In the genomic region with DNA sequence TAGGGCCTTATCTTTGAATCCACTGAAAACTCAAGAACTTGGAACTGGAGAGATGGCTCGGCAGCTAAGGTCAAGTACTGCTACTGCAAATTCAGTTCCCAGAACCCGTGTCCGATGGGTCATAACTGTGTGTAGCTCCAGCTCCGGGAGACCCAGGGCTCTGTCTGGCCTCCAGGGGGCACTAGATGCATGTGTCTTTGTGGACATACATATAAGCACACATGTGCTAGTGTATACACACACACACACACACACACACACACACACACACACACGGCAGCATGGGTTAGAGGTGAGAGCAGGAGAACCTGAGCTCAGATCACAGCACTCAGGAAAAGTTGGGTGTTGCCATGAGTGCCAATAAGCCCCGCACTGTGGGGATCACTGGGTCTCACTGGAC, we compare ENCODE assay signal across 9 mouse cellular contexts. TPM values are rescaled to one million over a fixed set of nuclear protein-coding genes. Genes with fewer than 3 reads are reported as not detected.
DNase-seq lines count a peak whose midpoint lies in the region; ATAC-seq and TF ChIP-seq lines count a peak whose summit lies in the region.
"Had no signal": no experiment of that assay in that cellular context is flagged by ENCODE, and none has a peak within 500 bp of the region (broad histone marks: within the 10 kb centered on the region; RNA-seq: fewer than 3 reads in every experiment).

No protein-coding gene starts in this region.

- H3K9ac ChIP-seq in forebrain, embryonic 15.5 days (replicated peaks) = no peak overlapping the region
- no peak overlapping the region for H3K9ac ChIP-seq in heart, embryonic 12.5 days
- no peak overlapping the region for H3K9ac ChIP-seq in lung, postnatal 0 days (replicated peaks; ENCODE audit: low read depth)

- H3K4me2 ChIP-seq in forebrain, embryonic 15.5 days (replicated peaks) = no peak overlapping the region
- no peak overlapping the region for H3K4me2 ChIP-seq in heart, embryonic 12.5 days
- no peak overlapping the region for H3K4me2 ChIP-seq in lung, postnatal 0 days (replicated peaks; ENCODE audit: low read depth, low read length)

- no peak for ATAC-seq in forebrain, embryonic 15.5 days (replicated peaks)
- ATAC-seq in heart, embryonic 12.5 days (ENCODE audit: insufficient number of reproducible peaks, low FRiP score) = 0 out of 2 replicates have a peak, but pooled peaks have one; percentile 11
- 0 out of 2 replicates have a peak, but pooled peaks have one; percentile 25 for ATAC-seq in lung, postnatal 0 days

- 84% methylated on average over 6 of the region's 6 CpGs for WGBS in forebrain, embryonic 10.5 days
- 80% methylated on average over 6 of the region's 6 CpGs for WGBS in forebrain, embryonic 15.5 days
- WGBS in heart, embryonic 12.5 days = 75% methylated on average over 6 of the region's 6 CpGs
- 76% methylated on average over 6 of the region's 6 CpGs for WGBS in lung, postnatal 0 days

- no peak for TF ChIP-seq EP300 in lung, postnatal 0 days (IDR thresholded peaks at IDR 0.05)

- peak; percentile 57 for TF ChIP-seq CTCF in lung, postnatal 0 days (IDR thresholded peaks at IDR 0.05)

- H3K4me1 ChIP-seq in forebrain, embryonic 10.5 days = no peaks in the 10 kb centered on the region
- H3K4me1 ChIP-seq in forebrain, embryonic 15.5 days = no peaks in the 10 kb centered on the region
- H3K4me1 ChIP-seq in heart, embryonic 12.5 days (replicated peaks) = no peaks in the 10 kb centered on the region
- H3K4me1 ChIP-seq in lung, postnatal 0 days (ENCODE audit: insufficient read depth, low read depth, low read length) = no peaks in the 10 kb centered on the region

- no peaks in the 10 kb centered on the region for H3K9me3 ChIP-seq in forebrain, embryonic 10.5 days
- no peaks in the 10 kb centered on the region for H3K9me3 ChIP-seq in forebrain, embryonic 15.5 days
- no peaks in the 10 kb centered on the region for H3K9me3 ChIP-seq in heart, embryonic 12.5 days (replicated peaks)
- no peaks in the 10 kb centered on the region for H3K9me3 ChIP-seq in lung, postnatal 0 days (ENCODE audit: low read length)

- H3K36me3 ChIP-seq in forebrain, embryonic 10.5 days (replicated peaks) = no peaks in the 10 kb centered on the region
- H3K36me3 ChIP-seq in forebrain, embryonic 15.5 days = no peaks in the 10 kb centered on the region
- H3K36me3 ChIP-seq in heart, embryonic 12.5 days = no peaks in the 10 kb centered on the region
- H3K36me3 ChIP-seq in lung, postnatal 0 days (ENCODE audit: insufficient read depth, low read length) = no peaks in the 10 kb centered on the region
- H3K36me3 ChIP-seq: G1E had no signal

- H3K4me3 ChIP-seq in forebrain, embryonic 10.5 days = no peak overlapping the region
- H3K4me3 ChIP-seq in forebrain, embryonic 15.5 days = no peak overlapping the region
- no peak overlapping the region for H3K4me3 ChIP-seq in heart, embryonic 12.5 days
- no peak overlapping the region for H3K4me3 ChIP-seq in lung, postnatal 0 days (ENCODE audit: low read depth, low read length)

- DNase-seq in forebrain, embryonic 10.5 days (ENCODE audit: extremely low spot score, low spot score) = peak; percentile 21
- peak; percentile 8 for DNase-seq in ovary, postnatal 14 days (ENCODE audit: low spot score)
- no peak for DNase-seq in ovary, adult 18-20 months (ENCODE audit: low spot score)
- DNase-seq in lung, postnatal 0 days (ENCODE audit: low spot score) = no peak
- no peak for DNase-seq in cerebellum, adult 11-12 months
- no peak for DNase-seq in c-Kit-positive CD71-positive TER-119-positive erythroid progenitor cells, embryonic 14.5 days (ENCODE audit: low spot score)

- no peaks in the 10 kb centered on the region for H3K27me3 ChIP-seq in forebrain, embryonic 10.5 days (ENCODE audit: poor library complexity, severe bottlenecking)
- no peaks in the 10 kb centered on the region for H3K27me3 ChIP-seq in forebrain, embryonic 15.5 days
- no peaks in the 10 kb centered on the region for H3K27me3 ChIP-seq in heart, embryonic 12.5 days (replicated peaks)
- no peaks in the 10 kb centered on the region for H3K27me3 ChIP-seq in lung, postnatal 0 days (replicated peaks; ENCODE audit: insufficient read depth, low read length)

- no peak overlapping the region for H3K27ac ChIP-seq in forebrain, embryonic 10.5 days
- H3K27ac ChIP-seq in forebrain, embryonic 15.5 days (replicated peaks) = no peak overlapping the region
- H3K27ac ChIP-seq in heart, embryonic 12.5 days (ENCODE audit: poor library complexity, severe bottlenecking) = no peak overlapping the region
- H3K27ac ChIP-seq in lung, postnatal 0 days (ENCODE audit: low read length) = no peak overlapping the region

RNA-seq across cellular contexts. Expression of a gene that starts 19.2 kb away (rescaled TPM):
- 1.9 and 2.9 TPM in 2 replicates for polyA plus RNA-seq in forebrain, embryonic 10.5 days (2016; fragmentation: Nextera tagmentation; extraction: Ambion mirVana)
- 0.38 and 0.51 TPM in 2 replicates for polyA plus RNA-seq in forebrain, embryonic 15.5 days (2015; fragmentation: Nextera tagmentation; extraction: Ambion mirVana)
- polyA plus RNA-seq in heart, embryonic 12.5 days (2016; fragmentation: Nextera tagmentation; extraction: Ambion mirVana) = 1.2 TPM in 2 replicates
- polyA plus RNA-seq in lung, postnatal 0 days (2015; fragmentation: Nextera tagmentation; extraction: Ambion mirVana) = 0.63 and 0.74 TPM in 2 replicates
- polyA plus RNA-seq: G1E had no signal

RNA-seq across cellular contexts. Expression of a gene that starts 55.6 kb away (rescaled TPM):
- polyA plus RNA-seq in forebrain, embryonic 10.5 days (2016; fragmentation: Nextera tagmentation; extraction: Ambion mirVana) = 0.11 TPM in 1 of 2 replicates, not detected in the other
- polyA plus RNA-seq in forebrain, embryonic 15.5 days (2015; fragmentation: Nextera tagmentation; extraction: Ambion mirVana) = not detected in 2 replicates
- not detected in 2 replicates for polyA plus RNA-seq in heart, embryonic 12.5 days (2016; fragmentation: Nextera tagmentation; extraction: Ambion mirVana)
- 0.10 TPM in 1 of 2 replicates, not detected in the other for polyA plus RNA-seq in lung, postnatal 0 days (2015; fragmentation: Nextera tagmentation; extraction: Ambion mirVana)
- polyA plus RNA-seq: G1E had no signal

Comparison
In these comparisons a context has a peak if more than half of its experiments do, and no peak if none do; other contexts are left out.
1. DNase-seq: peak in forebrain, embryonic 10.5 days (single experiment) and ovary, postnatal 14 days (single experiment); none in ovary, adult 18-20 months (single experiment), lung, postnatal 0 days (single experiment), cerebellum, adult 11-12 months (single experiment) and c-Kit-positive CD71-positive TER-119-positive erythroid progenitor cells, embryonic 14.5 days (single experiment).